Mouse (Mus musculus) A20 (cell line): Measurements from ENCODE around the gene Stk33.
A peak's percentile ranks its signal among the peaks of the same experiment; 100 is the strongest.

ENCODE experiments used
- DNase-seq: peaks from one replicate; pipeline ENCODE4 v3.0.0-alpha.2; 2011; ENCODE audit warnings: low read depth, low spot score

Stk33 gene

DNA sequence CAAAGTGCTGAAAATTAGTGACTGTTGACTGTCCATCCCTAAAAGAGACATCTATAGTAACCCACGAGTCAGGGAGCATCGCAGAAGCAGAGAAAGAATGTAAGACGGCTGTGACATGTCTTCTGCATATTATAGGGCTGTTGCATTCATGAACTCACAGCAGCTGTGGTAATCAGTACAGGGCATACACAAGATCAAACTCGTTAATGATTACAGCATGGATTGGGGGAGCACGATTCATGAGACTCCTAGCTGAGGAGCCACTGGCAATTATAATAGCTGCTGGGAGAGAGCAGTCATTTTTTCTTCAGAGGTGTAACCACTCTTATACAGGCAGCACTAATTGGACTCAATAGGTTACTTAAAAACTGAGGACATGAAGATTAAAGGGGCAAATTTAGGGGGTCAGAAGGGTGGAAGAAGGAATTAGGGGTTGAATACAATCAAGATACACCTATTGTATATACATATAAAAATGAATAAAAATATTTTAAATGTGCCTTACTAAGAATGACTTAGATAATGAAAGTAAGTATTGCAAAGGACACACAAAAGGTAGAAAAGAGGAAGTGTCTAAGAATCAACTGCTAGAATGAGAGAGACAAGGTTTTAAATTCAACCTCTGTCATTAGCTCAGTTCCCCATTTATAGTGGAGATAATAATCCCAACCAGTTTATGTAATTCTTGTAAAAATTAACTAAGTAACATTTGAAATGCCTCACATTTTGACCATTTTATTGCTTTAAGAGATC is 80.3 kb downstream of the Stk33 start:
- peak; percentile 60 for DNase-seq

- peak; percentile 47 for DNase-seq
Observed at GRCm38 (mm10) chr7:109357877-109358276, 81.0 kb downstream of the Stk33 start.

DNA sequence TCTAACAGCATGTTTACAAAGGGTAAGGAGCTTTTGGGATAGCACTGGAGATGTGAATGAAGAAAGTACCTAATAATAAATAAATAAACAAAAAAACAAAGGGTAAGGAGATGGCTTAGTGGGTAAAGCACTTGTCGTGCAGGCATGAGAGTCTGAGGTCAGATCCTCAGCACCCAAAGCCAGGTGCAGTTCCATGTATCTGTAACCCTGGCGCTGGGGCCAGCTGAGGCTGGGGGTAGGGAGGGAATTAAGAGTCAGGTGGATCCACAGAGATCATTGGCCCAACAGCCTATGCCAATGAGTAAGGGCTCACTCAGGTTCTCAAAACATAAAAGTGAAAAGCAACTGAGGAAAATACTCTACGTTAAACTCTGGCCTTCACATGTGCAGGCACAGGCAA is 91.6 kb downstream of the Stk33 start:
- no peak for DNase-seq

DNA sequence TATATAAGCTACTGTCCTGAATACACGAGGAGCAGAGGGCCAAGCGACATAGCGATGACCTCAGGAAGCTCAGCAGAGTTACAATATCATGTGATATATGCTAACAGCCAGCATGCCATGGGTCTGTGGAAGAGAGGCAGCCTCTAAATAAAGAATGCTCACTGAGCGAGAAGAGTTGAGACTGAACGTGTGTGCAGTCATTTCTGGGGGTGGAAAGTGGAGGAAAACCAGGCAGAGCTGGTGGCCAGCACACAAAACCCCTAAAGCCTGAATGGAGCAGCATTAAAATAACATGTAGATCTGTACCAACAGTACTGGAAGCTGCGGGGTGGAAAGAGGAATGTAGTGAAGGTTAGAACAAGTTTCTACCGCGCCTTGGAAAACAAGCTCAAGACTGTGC is 107.2 kb downstream of the Stk33 start:
- no peak for DNase-seq

GRCm38 (mm10) chr7:109328772-109329171 is 110.1 kb downstream of the Stk33 start:
- no peak for DNase-seq

DNA sequence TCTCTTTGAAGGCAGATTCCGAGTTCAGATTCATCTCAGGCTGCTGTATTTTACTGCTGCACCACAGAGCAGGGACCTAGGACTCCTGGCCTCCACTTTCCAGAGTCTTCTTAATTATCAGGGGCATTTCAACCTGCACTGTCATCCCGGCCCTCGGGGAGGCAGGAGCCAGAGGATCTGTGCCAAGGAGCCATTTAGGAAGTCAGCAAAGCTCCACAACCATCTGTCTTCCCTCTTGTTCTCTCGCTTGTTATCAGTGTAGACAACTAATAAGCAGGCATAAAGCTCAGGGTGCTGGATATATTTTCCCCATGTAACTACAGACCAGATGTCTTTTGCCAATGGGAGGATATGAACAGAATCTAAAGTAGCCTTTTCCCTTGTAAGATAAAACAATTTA is 112.1 kb downstream of the Stk33 start:
- no peak for DNase-seq

DNA sequence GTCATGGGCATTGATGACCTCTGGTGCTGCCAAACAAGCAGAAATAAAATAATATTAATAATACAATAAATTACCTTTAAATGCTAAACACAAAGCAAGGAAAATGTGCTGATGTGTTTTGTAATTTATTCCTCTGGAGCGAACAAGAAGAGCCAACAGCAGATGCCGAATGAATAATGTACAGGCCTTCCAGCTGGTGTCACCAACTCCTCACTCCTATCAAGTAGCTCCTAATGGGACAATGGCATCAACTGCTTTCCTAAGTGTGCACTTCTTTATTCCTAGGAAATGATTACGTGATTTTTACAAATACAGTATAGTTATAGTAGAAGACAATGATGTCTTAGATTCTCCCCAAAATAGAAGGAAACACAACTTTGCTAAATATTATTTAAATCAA is 113.2 kb downstream of the Stk33 start:
- no peak for DNase-seq

- DNase-seq = no peak
Observed at GRCm38 (mm10) chr7:109325169-109325568, 113.7 kb downstream of the Stk33 start.

DNA sequence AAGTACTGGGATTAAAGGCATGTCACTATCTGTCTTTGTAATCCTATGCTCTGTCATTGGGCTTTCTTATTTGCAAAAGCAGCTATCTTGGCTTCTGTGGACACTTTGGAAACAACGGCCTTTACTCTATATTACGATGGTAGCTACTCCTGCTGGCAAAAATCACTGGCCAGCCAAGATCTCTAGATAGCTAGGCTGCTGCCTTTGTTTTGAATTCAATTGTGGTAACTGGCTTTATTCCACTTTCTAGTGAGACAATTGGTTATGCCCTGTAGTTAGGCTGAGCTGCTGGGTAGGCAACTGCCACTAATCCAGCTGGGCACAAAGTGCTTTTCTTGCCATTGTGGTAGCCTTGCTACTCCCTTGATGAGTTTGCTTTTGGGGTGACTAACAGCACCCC is 129.4 kb downstream of the Stk33 start:
- no peak for DNase-seq

DNA sequence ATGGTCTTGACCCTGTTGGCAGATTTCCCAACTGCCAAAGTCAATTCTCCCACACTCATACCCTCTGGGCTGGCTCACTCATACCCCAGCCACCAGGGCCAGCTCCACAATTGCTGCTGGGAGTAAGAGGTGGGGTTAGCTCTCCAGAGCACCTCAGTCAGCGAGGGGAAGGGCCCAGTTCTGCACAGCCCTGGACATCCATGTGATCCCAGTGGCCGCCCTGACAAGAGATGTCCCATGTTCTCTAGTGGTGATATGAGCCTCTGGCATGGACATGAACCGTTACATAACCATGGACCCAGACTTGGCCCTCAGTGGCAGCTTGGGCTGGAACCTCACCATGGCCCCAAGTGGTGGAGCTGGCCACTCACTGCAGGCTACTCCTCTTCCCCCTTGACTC is 143.1 kb downstream of the Stk33 start:
- DNase-seq = no peak

DNA sequence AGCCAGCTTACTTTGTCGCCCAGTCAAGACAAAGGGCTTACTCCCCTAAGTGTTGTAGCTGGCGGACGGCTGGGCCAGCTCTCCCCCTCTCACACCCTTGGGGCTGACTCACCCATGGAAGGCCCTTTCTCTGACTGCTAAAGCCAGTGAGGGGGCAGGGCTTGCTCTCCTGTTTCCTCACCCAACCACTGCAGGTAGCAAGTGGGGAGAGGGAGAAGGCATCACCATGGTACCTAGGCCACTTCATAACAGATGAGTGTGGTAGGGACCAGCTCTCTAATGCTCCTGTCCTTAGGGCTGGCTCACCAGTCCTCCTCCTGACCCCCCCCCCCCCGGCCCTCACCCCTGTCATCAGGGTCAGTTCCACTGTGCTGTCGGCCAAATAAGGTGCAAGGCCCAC is 143.5 kb downstream of the Stk33 start:
- no peak for DNase-seq

GRCm38 (mm10) chr7:109290501-109290900 is 148.4 kb downstream of the Stk33 start:
- DNase-seq = no peak

GRCm38 (mm10) chr7:109289106-109289505 is 149.8 kb downstream of the Stk33 start:
- DNase-seq = no peak

GRCm38 (mm10) chr7:109282106-109282505 is 156.8 kb downstream of the Stk33 start:
- DNase-seq = no peak

DNA sequence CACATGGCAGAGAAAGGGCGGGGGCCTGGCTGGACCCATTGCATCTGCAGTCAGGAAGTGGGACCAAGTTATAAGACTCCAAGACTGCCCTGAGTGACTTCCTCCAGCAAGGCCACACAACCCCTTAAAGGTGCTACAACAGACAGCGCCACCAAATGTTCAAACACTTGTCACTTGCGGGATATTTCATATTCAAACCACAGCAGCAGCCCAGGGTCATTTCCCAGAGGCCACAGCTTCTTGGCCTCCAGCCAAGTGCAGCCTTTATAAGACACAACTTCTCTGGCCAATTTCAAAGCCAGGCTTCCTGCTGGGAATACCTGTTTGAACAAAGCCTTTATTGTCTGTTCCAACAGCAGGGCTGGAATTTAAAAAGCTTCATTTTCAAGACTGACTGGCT is 162.3 kb downstream of the Stk33 start:
- DNase-seq = peak; percentile 6

- no peak for DNase-seq
Observed at GRCm38 (mm10) chr7:109275901-109276300, 163.0 kb downstream of the Stk33 start.

DNA sequence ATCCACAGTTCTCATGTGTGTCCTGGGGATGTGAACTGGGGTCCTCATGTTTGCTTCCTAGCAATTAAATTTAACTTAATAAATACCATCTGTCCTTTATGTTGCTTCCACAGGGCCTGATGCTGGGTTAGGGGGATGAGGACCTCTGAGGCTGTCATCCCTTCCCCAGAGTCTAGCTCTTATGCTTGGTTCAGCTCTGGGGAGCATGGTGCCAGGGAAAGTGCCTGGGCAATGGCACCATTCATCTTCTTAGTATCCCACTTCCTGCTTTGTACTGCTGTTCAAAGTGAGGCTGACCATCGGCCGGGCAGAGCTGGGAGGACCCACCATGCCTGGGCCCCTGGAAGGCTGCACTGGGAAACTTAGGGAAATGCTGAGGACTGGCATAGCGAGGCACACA is 163.7 kb downstream of the Stk33 start:
- DNase-seq = no peak

- no peak for DNase-seq
Observed at GRCm38 (mm10) chr7:109274289-109274688, 164.6 kb downstream of the Stk33 start.

DNA sequence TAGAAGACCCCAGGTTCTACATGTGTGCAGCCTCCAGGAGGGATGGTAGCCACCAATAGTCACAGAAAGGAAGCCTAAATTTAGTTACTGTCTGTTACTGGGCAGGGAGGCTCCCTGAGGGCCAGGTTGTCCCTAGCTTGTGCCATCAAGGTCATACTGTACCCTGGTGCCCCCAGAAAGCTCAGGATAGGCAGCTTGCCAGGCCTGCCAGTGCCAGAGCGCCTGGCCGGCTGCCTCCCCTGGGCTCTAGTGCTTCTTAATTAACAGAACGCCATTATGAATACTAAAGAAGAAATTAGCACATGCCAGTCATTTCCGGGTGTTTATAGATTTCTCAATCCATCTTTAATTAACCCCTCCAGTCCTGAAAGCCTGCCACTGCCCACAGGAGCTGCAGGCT is 169.8 kb downstream of the Stk33 start:
- no peak for DNase-seq

GRCm38 (mm10) chr7:109267370-109267769 is 171.5 kb downstream of the Stk33 start:
- DNase-seq = no peak

GRCm38 (mm10) chr7:109266181-109266580 is 172.7 kb downstream of the Stk33 start:
- DNase-seq = no peak

GRCm38 (mm10) chr7:109265606-109266005 is 173.3 kb downstream of the Stk33 start:
- DNase-seq = no peak

DNA sequence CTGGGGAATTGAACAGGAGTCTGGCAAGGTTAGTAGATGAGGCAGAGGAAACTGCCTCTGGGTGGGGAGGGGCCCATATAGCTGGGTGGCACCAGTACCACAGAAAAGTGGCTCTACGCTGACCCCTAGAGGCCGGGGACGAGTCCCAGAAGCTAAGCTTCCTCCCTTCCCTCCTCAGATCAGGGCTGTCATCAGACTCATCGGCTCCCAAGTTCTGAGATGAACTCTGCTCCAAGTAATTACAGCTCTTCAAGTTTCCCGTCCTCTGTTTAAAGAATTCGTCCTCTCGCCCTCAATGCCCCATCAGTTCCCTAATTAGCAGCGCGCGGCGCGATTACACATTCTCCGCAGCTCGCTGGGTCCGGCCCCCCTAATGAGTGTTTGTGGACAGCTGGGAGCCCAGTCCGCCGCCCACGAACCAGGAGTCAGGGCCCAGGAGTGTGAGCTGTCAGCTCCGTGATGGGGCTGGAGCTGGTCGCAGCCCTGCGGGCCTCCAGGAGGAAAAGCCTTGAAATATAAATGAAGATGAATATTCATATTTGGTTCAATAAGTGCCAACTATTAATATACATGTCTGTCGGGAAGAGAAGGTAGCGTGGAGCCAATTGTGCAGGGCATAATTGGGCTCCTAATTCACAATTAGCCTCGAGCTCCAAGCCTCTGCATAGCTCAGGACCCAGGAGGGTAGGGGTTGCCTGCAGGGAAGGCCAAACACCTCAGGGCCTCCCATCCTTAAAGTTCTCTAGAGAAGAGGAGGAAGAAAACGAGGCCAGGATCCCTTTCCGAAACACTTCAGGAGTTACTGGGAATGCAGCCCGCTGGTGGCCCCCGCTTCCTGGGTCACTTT is 183.2 kb downstream of the Stk33 start:
- DNase-seq = peak; percentile 42
